Mouse (Mus musculus): ENCODE data around the gene 1700003F12Rik.

GRCm38 (mm10) chr2:154568329-154569070 is 21.6 kb downstream of the 1700003F12Rik start:
- TF ChIP-seq TAL1 (IDR thresholded peaks at IDR 0.05; ENCODE audit: low read length) (no peak), GATA1 (IDR thresholded peaks at IDR 0.05; ENCODE audit: low read length) (no peak)

All from erythroblast, embryonic 14.5 days (primary cell).